In the genomic region with DNA sequence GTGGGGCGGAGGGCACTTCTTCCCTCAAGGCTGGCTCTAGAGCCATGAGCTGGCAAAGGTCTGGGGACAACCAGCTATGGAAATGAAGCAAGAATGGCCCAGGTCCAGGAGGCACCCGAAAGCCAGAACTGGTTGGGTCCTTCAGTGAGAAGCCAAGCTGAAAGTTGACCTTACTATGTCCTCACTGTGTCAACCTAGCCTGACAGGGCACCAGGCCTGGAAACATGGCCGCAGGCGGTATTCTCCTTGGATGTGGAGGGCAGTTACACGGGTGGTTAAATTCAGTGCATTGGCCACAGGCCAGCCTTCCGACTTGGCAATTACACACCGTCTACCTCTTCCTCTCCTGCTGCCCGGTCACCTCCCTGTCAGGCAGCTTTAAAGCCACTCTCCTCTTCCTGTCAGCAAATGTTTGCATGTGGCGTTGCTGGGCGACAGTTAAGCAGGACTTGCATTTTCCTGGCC, we compare ENCODE assay signal across 9 mouse cellular contexts.
DNase-seq lines count a peak whose midpoint lies in the region; ATAC-seq and TF ChIP-seq lines count a peak whose summit lies in the region.
"Had no signal": no experiment of that assay in that cellular context is flagged by ENCODE, and none has a peak within 500 bp of the region (broad histone marks: within the 10 kb centered on the region; RNA-seq: fewer than 3 reads in every experiment).

No protein-coding gene starts in this region.

- no peak overlapping the region for H3K9ac ChIP-seq in heart, adult 2 months (ENCODE audit: low read depth, low read length)
- H3K9ac ChIP-seq in heart, embryonic 12.5 days = no peak overlapping the region
- no peak overlapping the region for H3K9ac ChIP-seq in heart, embryonic 14.5 days (ENCODE audit: low read length)

- no peaks in the 10 kb centered on the region for H3K79me2 ChIP-seq in heart, adult 2 months (replicated peaks; ENCODE audit: control insufficient read depth, insufficient read depth, low read length)

- no peak for TF ChIP-seq EP300 in heart, adult 2 months (IDR thresholded peaks at IDR 0.05; ENCODE audit: insufficient read depth, low read depth, low read length)

- H3K27me3 ChIP-seq in heart, adult 2 months (ENCODE audit: control insufficient read depth, insufficient read depth, low read length) = no peaks in the 10 kb centered on the region
- H3K27me3 ChIP-seq in heart, embryonic 12.5 days (replicated peaks) = peaks cover 26% of the 10 kb centered on the region
- H3K27me3 ChIP-seq in heart, embryonic 14.5 days (ENCODE audit: control insufficient read depth, insufficient read depth, low read length) = no peaks in the 10 kb centered on the region
- peaks cover 94% of the 10 kb centered on the region for H3K27me3 ChIP-seq in embryonic facial prominence, embryonic 10.5 days (replicated peaks; ENCODE audit: low read depth, poor library complexity, severe bottlenecking)

- H3K36me3 ChIP-seq in heart, adult 2 months (ENCODE audit: control insufficient read depth, insufficient read depth, low read length) = no peaks in the 10 kb centered on the region
- no peaks in the 10 kb centered on the region for H3K36me3 ChIP-seq in heart, embryonic 12.5 days
- H3K36me3 ChIP-seq in heart, embryonic 14.5 days (ENCODE audit: control insufficient read depth, insufficient read depth, low read length) = no peaks in the 10 kb centered on the region
- H3K36me3 ChIP-seq in embryonic facial prominence, embryonic 10.5 days (replicated peaks) = no peaks in the 10 kb centered on the region

- H3K27ac ChIP-seq in heart, adult 2 months = no peak overlapping the region
- no peak overlapping the region for H3K27ac ChIP-seq in heart, embryonic 12.5 days (ENCODE audit: poor library complexity, severe bottlenecking)
- H3K27ac ChIP-seq in heart, embryonic 14.5 days (replicated peaks in 1 of 2; ENCODE audit: control insufficient read depth in 1 of 2, insufficient read depth in 1 of 2, low read depth in 2 of 2, low read length in 2 of 2) = peak overlapping the region in 1 of 2 experiments; percentile 34; a peak in 2 of 4 replicates
- H3K27ac ChIP-seq in embryonic facial prominence, embryonic 10.5 days (replicated peaks) = no peak overlapping the region

- H3K4me3 ChIP-seq in heart, adult 2 months = no peak overlapping the region
- H3K4me3 ChIP-seq in heart, embryonic 12.5 days = no peak overlapping the region
- no peak overlapping the region for H3K4me3 ChIP-seq in heart, embryonic 14.5 days (ENCODE audit: control insufficient read depth in 1 of 2, insufficient read depth in 1 of 2, low read depth in 1 of 2, low read length in 2 of 2)
- no peak overlapping the region for H3K4me3 ChIP-seq in embryonic facial prominence, embryonic 10.5 days
- H3K4me3 ChIP-seq: megakaryocyte, embryonic 14.5 days had no signal

- WGBS in heart, adult 2 months = 43% methylated on average over 10 of the region's 10 CpGs
- 43% methylated on average over 10 of the region's 10 CpGs for WGBS in heart, embryonic 12.5 days
- 40% methylated on average over 10 of the region's 10 CpGs for WGBS in heart, embryonic 14.5 days
- WGBS in embryonic facial prominence, embryonic 10.5 days = 72% methylated on average over 10 of the region's 10 CpGs

- no peak for TF ChIP-seq CTCF in heart, adult 2 months (IDR thresholded peaks at IDR 0.05)

- H3K4me2 ChIP-seq in heart, embryonic 12.5 days = no peak overlapping the region
- no peak overlapping the region for H3K4me2 ChIP-seq in heart, embryonic 14.5 days (ENCODE audit: low read length)

- peaks cover 5% of the 10 kb centered on the region for H3K4me1 ChIP-seq in heart, adult 2 months (ENCODE audit: control insufficient read depth, insufficient read depth, low read length)
- peaks cover 11% of the 10 kb centered on the region for H3K4me1 ChIP-seq in heart, embryonic 12.5 days (replicated peaks)
- peaks cover 11 to 12% of the 10 kb centered on the region in 2 experiments for H3K4me1 ChIP-seq in heart, embryonic 14.5 days (ENCODE audit: control insufficient read depth in 2 of 2, insufficient read depth in 2 of 2, low read length in 2 of 2)
- H3K4me1 ChIP-seq in embryonic facial prominence, embryonic 10.5 days = peaks cover 11% of the 10 kb centered on the region

- H3K9me3 ChIP-seq in heart, embryonic 12.5 days (replicated peaks) = no peaks in the 10 kb centered on the region
- no peaks in the 10 kb centered on the region for H3K9me3 ChIP-seq in heart, embryonic 14.5 days (ENCODE audit: control insufficient read depth, low read length)
- H3K9me3 ChIP-seq in embryonic facial prominence, embryonic 10.5 days = no peaks in the 10 kb centered on the region
- H3K9me3 ChIP-seq: megakaryocyte, embryonic 14.5 days had no signal

- no peak; the same call in 1 of the 2 replicates for ATAC-seq in heart, embryonic 12.5 days (ENCODE audit: insufficient number of reproducible peaks, low FRiP score)
- peak; percentile 21; the same call in 1 of the 2 replicates for ATAC-seq in heart, embryonic 14.5 days (ENCODE audit: insufficient number of reproducible peaks, insufficient read depth, low FRiP score, low read depth)

- DNase-seq in heart, adult 2 months = peak; percentile 48 to 61
- DNase-seq in cerebellum, adult 8-10 months = peak; percentile 11
- peak; percentile 86 for DNase-seq in kidney, postnatal 14 days
- DNase-seq in embryonic facial prominence, embryonic 10.5 days (ENCODE audit: low spot score) = no peak
- DNase-seq in urinary bladder, adult 18-20 months (ENCODE audit: low spot score in 2 of 2) = no peak
- no peak for DNase-seq in layer of hippocampus, adult 8-10 months (ENCODE audit: low spot score in 2 of 2)

- no peak for TF ChIP-seq POLR2A in heart, adult 2 months (IDR thresholded peaks at IDR 0.05; ENCODE audit: insufficient read depth, low read depth, low read length)

- intact Hi-C loops in heart, adult 2 months (cut with DNase I) = no loop called here

Comparison
In these comparisons a context has a peak if more than half of its experiments do, and no peak if none do; other contexts are left out.
1. DNase-seq: peak in heart, adult 2 months (2 of 2), cerebellum, adult 8-10 months (single experiment) and kidney, postnatal 14 days (single experiment); none in embryonic facial prominence, embryonic 10.5 days (single experiment), urinary bladder, adult 18-20 months (0 of 2) and layer of hippocampus, adult 8-10 months (0 of 2).